8 mouse cellular contexts compared by ENCODE assay signal in the genomic region with DNA sequence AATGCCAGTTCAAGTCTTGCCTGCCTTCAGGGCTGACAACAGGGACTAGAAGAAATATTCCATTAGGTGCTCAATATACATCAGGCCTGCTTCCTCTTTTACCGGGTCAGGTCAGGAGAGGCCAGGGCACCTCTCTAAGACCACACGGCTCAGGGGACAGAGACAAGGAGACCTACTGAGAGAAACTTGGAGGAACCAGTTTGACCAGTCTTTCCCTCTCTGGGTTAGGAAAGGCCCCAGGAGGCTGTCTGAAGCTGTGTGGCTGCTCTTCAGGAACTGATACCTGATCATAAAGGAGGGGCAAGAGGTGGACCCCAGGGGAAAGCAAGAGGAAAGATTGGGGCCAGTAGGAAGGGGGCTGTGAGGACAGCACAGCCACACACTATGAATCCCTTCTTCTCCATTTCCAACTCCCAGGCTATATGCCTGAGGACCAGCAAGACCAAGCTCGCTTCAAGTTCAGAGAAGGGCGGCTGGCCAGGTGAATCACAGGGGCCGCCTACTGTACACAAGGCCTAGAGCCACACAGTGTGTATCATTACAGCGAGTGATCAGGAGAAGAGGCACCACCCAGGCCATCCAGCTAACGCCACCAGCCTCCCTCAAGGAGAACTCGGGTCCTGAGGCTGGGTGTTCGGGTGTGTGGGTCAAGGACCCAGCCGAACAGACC. TPM values are rescaled to one million over a fixed set of nuclear protein-coding genes. Genes with fewer than 3 reads are reported as not detected.
DNase-seq lines count a peak whose midpoint lies in the region; ATAC-seq and TF ChIP-seq lines count a peak whose summit lies in the region.

No protein-coding gene starts in this region.

- H3K79me2 ChIP-seq in CH12.LX (replicated peaks; ENCODE audit: control insufficient read depth, extremely low read depth, insufficient read depth, poor library complexity, severe bottlenecking), result peaks cover 52% of the 10 kb centered on the region

- H3K4me2 ChIP-seq in CH12.LX (ENCODE audit: insufficient read depth, low read depth, poor library complexity, severe bottlenecking), result peak overlapping the region; percentile 98
- H3K4me2 ChIP-seq in lung, embryonic 16.5 days (ENCODE audit: low read depth, low read length), result peak overlapping the region; percentile 96

- no peak for TF ChIP-seq POLR2A in CH12.LX (IDR thresholded peaks at IDR 0.05; ENCODE audit: low read depth, low read length)

- dilution Hi-C loops in CH12.LX (cut with MboI; ENCODE audit: extremely low pct_ligation_motif_present, extremely low pct_unique_long_range_greater_than_20kb, low sequenced_read_pairs), result no loop called here

- H3K4me3 ChIP-seq in heart, embryonic 10.5 days, result peak overlapping the region; percentile 84
- peak overlapping the region in 2 of 3 experiments; percentile 84 to 98 for H3K4me3 ChIP-seq in CH12.LX (replicated peaks in 1 of 3; ENCODE audit: low read depth in 2 of 3, low read length in 2 of 3, poor library complexity in 1 of 3)
- peak overlapping the region; percentile 86 for H3K4me3 ChIP-seq in hindbrain, embryonic 10.5 days
- H3K4me3 ChIP-seq in lung, embryonic 16.5 days (ENCODE audit: low read length), result peak overlapping the region; percentile 94

- no peaks in the 10 kb centered on the region for H3K9me3 ChIP-seq in heart, embryonic 10.5 days
- H3K9me3 ChIP-seq in CH12.LX (replicated peaks; ENCODE audit: low read length), result no peaks in the 10 kb centered on the region
- H3K9me3 ChIP-seq in hindbrain, embryonic 10.5 days, result no peaks in the 10 kb centered on the region
- H3K9me3 ChIP-seq in lung, embryonic 16.5 days (ENCODE audit: control insufficient read depth, low read length), result no peaks in the 10 kb centered on the region

- TF ChIP-seq EP300 in CH12.LX (IDR thresholded peaks at IDR 0.05; ENCODE audit: low read length), result no peak

- ATAC-seq in lung, embryonic 16.5 days (ENCODE audit: low read depth), result no peak

- H3K27ac ChIP-seq in heart, embryonic 10.5 days, result peak overlapping the region; percentile 91; the same call in 1 of the 2 replicates
- H3K27ac ChIP-seq in CH12.LX (ENCODE audit: insufficient read depth, low read depth), result peak overlapping the region; percentile 30; the same call in 1 of the 2 replicates
- peak overlapping the region; percentile 93; the same call in 1 of the 2 replicates for H3K27ac ChIP-seq in hindbrain, embryonic 10.5 days
- peak overlapping the region; percentile 68 for H3K27ac ChIP-seq in lung, embryonic 16.5 days (ENCODE audit: low read length)

- DNase-seq in heart, embryonic 10.5 days (ENCODE audit: low spot score), result no peak
- DNase-seq in heart, adult 8-10 months (ENCODE audit: low spot score), result no peak
- DNase-seq in CH12.LX (ENCODE audit: extremely low read depth) (no peak), adipocyte (ENCODE audit: low spot score) (no peak)
- no peak for DNase-seq in hindbrain, embryonic 10.5 days (ENCODE audit: low spot score)
- no peak for DNase-seq in layer of hippocampus, adult 9-11 months
- DNase-seq in Muller cell, postnatal 12 days (ENCODE audit: inconsistent ontology term), result no peak

- no peak for TF ChIP-seq CTCF in CH12.LX (conservative IDR thresholded peaks at IDR 0.05 in 1 of 2, IDR thresholded peaks at IDR 0.05 in 1 of 2; ENCODE audit: low read depth in 2 of 2, low read length in 2 of 2)

- in situ Hi-C loops in CH12.LX (cut with MboI; ENCODE audit: low pct_ligation_motif_present, low pct_unique_long_range_greater_than_20kb, low sequenced_read_pairs), result no loop called here

- peaks cover 50% of the 10 kb centered on the region for H3K4me1 ChIP-seq in heart, embryonic 10.5 days
- H3K4me1 ChIP-seq in CH12.LX (ENCODE audit: control insufficient read depth in 1 of 2, insufficient read depth in 2 of 2), result peaks cover 31 to 54% of the 10 kb centered on the region in 2 experiments
- peaks cover 55% of the 10 kb centered on the region for H3K4me1 ChIP-seq in hindbrain, embryonic 10.5 days (replicated peaks)
- H3K4me1 ChIP-seq in lung, embryonic 16.5 days (replicated peaks; ENCODE audit: control insufficient read depth, insufficient read depth, low read length), result peaks cover 33% of the 10 kb centered on the region

- H3K27me3 ChIP-seq in heart, embryonic 10.5 days (ENCODE audit: insufficient read depth, poor library complexity, severe bottlenecking), result peaks cover 6% of the 10 kb centered on the region; the same call in 1 of the 2 replicates
- H3K27me3 ChIP-seq in CH12.LX (replicated peaks), result peaks cover 14% of the 10 kb centered on the region
- H3K27me3 ChIP-seq in hindbrain, embryonic 10.5 days (ENCODE audit: insufficient read depth, poor library complexity, severe bottlenecking), result peaks cover 16% of the 10 kb centered on the region
- H3K27me3 ChIP-seq in lung, embryonic 16.5 days (ENCODE audit: control insufficient read depth, insufficient read depth, low read depth, low read length), result no peaks in the 10 kb centered on the region

- H3K36me3 ChIP-seq in heart, embryonic 10.5 days, result peaks cover 15% of the 10 kb centered on the region
- peaks cover 7 to 23% of the 10 kb centered on the region in 2 experiments for H3K36me3 ChIP-seq in CH12.LX (replicated peaks in 1 of 2; ENCODE audit: control insufficient read depth in 1 of 2, insufficient read depth in 1 of 2, low read length in 1 of 2)
- H3K36me3 ChIP-seq in hindbrain, embryonic 10.5 days, result peaks cover 29% of the 10 kb centered on the region
- H3K36me3 ChIP-seq in lung, embryonic 16.5 days (ENCODE audit: control insufficient read depth, insufficient read depth, low read length), result no peaks in the 10 kb centered on the region

- WGBS in heart, embryonic 10.5 days, result 69% methylated on average over 10 of the region's 10 CpGs
- 72% methylated on average over 10 of the region's 10 CpGs for WGBS in hindbrain, embryonic 10.5 days
- 51% methylated on average over 10 of the region's 10 CpGs for WGBS in lung, embryonic 16.5 days

- H3K9ac ChIP-seq in CH12.LX (ENCODE audit: insufficient read depth, low read depth), result peak overlapping the region; percentile 99; the same call in 1 of the 2 replicates
- H3K9ac ChIP-seq in lung, embryonic 16.5 days (ENCODE audit: low read length), result peak overlapping the region; percentile 92

- no peak for TF ChIP-seq RAD21 in CH12.LX (IDR thresholded peaks at IDR 0.05; ENCODE audit: low read depth, low read length)

TF ChIP-seq in CH12.LX, 34 proteins besides CTCF, POLR2A, EP300 and RAD21 (continues in another document):
- TF ChIP-seq MAX (IDR thresholded peaks at IDR 0.05; ENCODE audit: low read length) (no peak), USF2 (conservative IDR thresholded peaks at IDR 0.05; ENCODE audit: low read depth, low read length) (no peak), JUND (conservative IDR thresholded peaks at IDR 0.05; ENCODE audit: low read depth, low read length) (no peak), SIN3A (IDR thresholded peaks at IDR 0.05; ENCODE audit: low read length) (no peak), RCOR1 (conservative IDR thresholded peaks at IDR 0.05; ENCODE audit: low read depth, low read length) (no peak), ETS1 (conservative IDR thresholded peaks at IDR 0.05; ENCODE audit: low read depth, low read length) (no peak), TBP (conservative IDR thresholded peaks at IDR 0.05; ENCODE audit: low read depth, low read length) (no peak), JUN (IDR thresholded peaks at IDR 0.05; ENCODE audit: insufficient read depth, low read depth, low read length) (no peak), MAZ (IDR thresholded peaks at IDR 0.05; ENCODE audit: low read depth, low read length) (no peak), USF1 (IDR thresholded peaks at IDR 0.05; ENCODE audit: low read depth, low read length) (no peak), TCF12 (IDR thresholded peaks at IDR 0.05; ENCODE audit: low read depth, low read length) (no peak), SMC3 (IDR thresholded peaks at IDR 0.05; ENCODE audit: low read depth, low read length) (no peak), HCFC1 (IDR thresholded peaks at IDR 0.05; ENCODE audit: low read depth, low read length) (no peak)

RNA-seq across cellular contexts. Expression of a gene that starts 2.0 kb away (rescaled TPM):
- 0.36 and 3.9 TPM in 2 replicates for polyA plus RNA-seq in heart, embryonic 10.5 days (2016; fragmentation: Nextera tagmentation; extraction: Ambion mirVana)
- 10 to 100 TPM; 15.3 to 19.4 (median 18.2) TPM for total RNA-seq in heart, adult 8-10 months (2022)
- total RNA-seq in CH12.LX (2012; rRNA removed) (10.3 and 15.0 TPM in 2 replicates), CH12.LX (2014; rRNA removed) (not detected in 2 replicates)
- 2.4 TPM in 1 of 2 replicates, not detected in the other for polyA plus RNA-seq in CH12.LX (2012; ENCODE audit: insufficient read length, low read depth)
- polyA plus RNA-seq in hindbrain, embryonic 10.5 days (2016; fragmentation: Nextera tagmentation; extraction: Ambion mirVana), result 4.1 and 6.7 TPM in 2 replicates
- 5.6 and 8.4 TPM in 2 replicates for polyA plus RNA-seq in lung, embryonic 16.5 days (2015; fragmentation: Nextera tagmentation; extraction: Ambion mirVana)

RNA-seq across cellular contexts. Expression of a gene that starts 27.4 kb away (rescaled TPM):
- polyA plus RNA-seq in heart, embryonic 10.5 days (2016; fragmentation: Nextera tagmentation; extraction: Ambion mirVana), result 312 and 332 TPM in 2 replicates
- 100 to 1,000 TPM; 120 to 152 (median 139) TPM for total RNA-seq in heart, adult 8-10 months (2022)
- 126 TPM in 2 replicates for total RNA-seq in CH12.LX (2012; rRNA removed)
- 84.0 and 92.8 TPM in 2 replicates for total RNA-seq in CH12.LX (2014; rRNA removed)
- 157 and 184 TPM in 2 replicates for polyA plus RNA-seq in CH12.LX (2012; ENCODE audit: insufficient read length, low read depth)
- 385 and 396 TPM in 2 replicates for polyA plus RNA-seq in hindbrain, embryonic 10.5 days (2016; fragmentation: Nextera tagmentation; extraction: Ambion mirVana)
- polyA plus RNA-seq in lung, embryonic 16.5 days (2015; fragmentation: Nextera tagmentation; extraction: Ambion mirVana), result 263 and 285 TPM in 2 replicates

RNA-seq across cellular contexts. Expression of a gene that starts 29.4 kb away (rescaled TPM):
- 4.2 TPM in 2 replicates for polyA plus RNA-seq in heart, embryonic 10.5 days (2016; fragmentation: Nextera tagmentation; extraction: Ambion mirVana)
- 100 to 1,000 TPM in 1 of 4 experiments, 10 to 100 TPM in 3; 55.1 to 104 (median 84.0) TPM for total RNA-seq in heart, adult 8-10 months (2022)
- total RNA-seq in CH12.LX (2012; rRNA removed) (2.3 and 6.2 TPM in 2 replicates), CH12.LX (2014; rRNA removed) (0.19 TPM in 1 of 2 replicates, not detected in the other)
- polyA plus RNA-seq in CH12.LX (2012; ENCODE audit: insufficient read length, low read depth), result 0.24 TPM in 1 of 2 replicates, not detected in the other
- 1.1 and 1.5 TPM in 2 replicates for polyA plus RNA-seq in hindbrain, embryonic 10.5 days (2016; fragmentation: Nextera tagmentation; extraction: Ambion mirVana)
- polyA plus RNA-seq in lung, embryonic 16.5 days (2015; fragmentation: Nextera tagmentation; extraction: Ambion mirVana), result 2.4 and 4.1 TPM in 2 replicates

RNA-seq across cellular contexts. Expression of a gene that starts 30.3 kb away (rescaled TPM):
- 47.7 and 53.8 TPM in 2 replicates for polyA plus RNA-seq in heart, embryonic 10.5 days (2016; fragmentation: Nextera tagmentation; extraction: Ambion mirVana)
- total RNA-seq in heart, adult 8-10 months (2022), result 10 to 100 TPM; 22.6 to 26.6 (median 23.4) TPM
- total RNA-seq in CH12.LX (2012; rRNA removed), result 30.9 and 31.0 TPM in 2 replicates
- total RNA-seq in CH12.LX (2014; rRNA removed), result 25.1 and 27.9 TPM in 2 replicates
- polyA plus RNA-seq in CH12.LX (2012; ENCODE audit: insufficient read length, low read depth), result 29.4 and 29.5 TPM in 2 replicates
- 41.2 and 43.8 TPM in 2 replicates for polyA plus RNA-seq in hindbrain, embryonic 10.5 days (2016; fragmentation: Nextera tagmentation; extraction: Ambion mirVana)
- 38.3 and 39.6 TPM in 2 replicates for polyA plus RNA-seq in lung, embryonic 16.5 days (2015; fragmentation: Nextera tagmentation; extraction: Ambion mirVana)

Comparison
In these comparisons a context has a peak if more than half of its experiments do, and no peak if none do; other contexts are left out.
1. H3K27ac ChIP-seq: peak in every context shown above with its lines; median percentile 93 in hindbrain, embryonic 10.5 days; 91 in heart, embryonic 10.5 days; 68 in lung, embryonic 16.5 days; 30 in CH12.LX.